Mouse (Mus musculus): Measurements from ENCODE around the gene Urod. TPM values are rescaled to one million over a fixed set of nuclear protein-coding genes. Genes with fewer than 3 reads are reported as not detected.
A peak's percentile ranks its signal among the peaks of the same experiment; 100 is the strongest.

Urod gene
- total RNA-seq, 4 experiments from 2014 or later, result 123 to 137 (median 128) TPM

DNA sequence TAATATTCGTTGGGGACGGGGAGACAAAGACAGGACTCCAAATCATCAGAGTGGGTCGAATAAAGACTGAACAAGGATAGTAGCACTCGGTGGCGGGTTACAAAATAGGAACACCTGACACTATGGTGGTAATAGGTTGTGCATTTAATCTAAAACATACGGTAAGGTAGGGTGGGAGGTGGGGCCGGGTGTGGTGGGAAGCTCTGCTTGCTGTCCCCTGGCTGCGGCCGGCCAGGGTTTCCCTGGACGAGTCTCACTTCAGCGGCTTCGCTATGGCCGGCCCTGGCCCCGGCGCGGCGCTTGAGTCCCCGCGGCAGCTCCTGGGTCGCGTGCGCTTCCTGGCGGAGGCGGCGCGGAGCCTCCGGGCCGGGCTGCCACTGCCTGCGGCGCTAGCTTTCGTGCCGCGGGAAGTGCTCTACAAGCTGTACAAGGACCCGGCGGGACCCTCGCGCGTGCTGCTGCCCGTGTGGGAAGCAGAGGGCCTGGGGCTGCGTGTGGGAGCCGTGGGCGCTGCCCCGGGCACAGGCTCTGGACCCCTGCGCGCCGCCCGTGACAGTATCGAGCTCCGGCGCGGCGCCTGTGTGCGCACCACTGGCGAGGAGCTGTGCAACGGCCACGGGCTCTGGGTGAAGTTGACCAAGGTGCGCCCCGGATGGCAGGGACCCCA lies 1.1 kb upstream of the Urod start, which contains the start of gene Hectd3:
Gene Hectd3, plus strand, starts transcription at position 187 of the 667 bp plus-strand sequence.
- no peak for DNase-seq

- peak; percentile 59 for DNase-seq
Measured at GRCm38 (mm10) chr4:116991366-116991765, 2.8 kb downstream of the Urod start.

DNA sequence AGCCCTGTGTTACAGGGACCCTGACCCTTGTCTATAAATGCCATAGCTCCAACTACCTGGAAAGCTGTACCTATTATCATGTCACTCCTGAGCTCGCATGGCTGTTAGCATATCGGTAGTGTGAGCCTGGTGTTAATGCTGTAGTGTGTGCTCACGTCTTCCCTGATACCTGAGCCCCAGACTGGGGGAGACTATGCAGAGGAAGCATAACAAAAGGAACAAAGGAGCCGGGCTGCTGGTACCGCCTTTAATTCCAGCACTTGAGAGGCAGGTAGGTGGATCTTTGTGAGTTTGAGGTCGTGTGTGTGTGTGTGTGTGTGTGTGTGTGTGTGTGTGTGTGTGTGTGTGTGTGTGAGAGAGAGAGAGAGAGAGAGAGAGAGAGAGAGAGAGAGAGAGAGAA lies 4.5 kb downstream of the Urod start:
- DNase-seq, result no peak

- no peak for DNase-seq
Measured at GRCm38 (mm10) chr4:116987122-116987456, 7.1 kb downstream of the Urod start.

- DNase-seq, result peak; percentile 76
Measured at GRCm38 (mm10) chr4:116986400-116987121, 7.7 kb downstream of the Urod start.

- DNase-seq, result no peak
Measured at GRCm38 (mm10) chr4:116985681-116986080, 8.5 kb downstream of the Urod start.

DNA sequence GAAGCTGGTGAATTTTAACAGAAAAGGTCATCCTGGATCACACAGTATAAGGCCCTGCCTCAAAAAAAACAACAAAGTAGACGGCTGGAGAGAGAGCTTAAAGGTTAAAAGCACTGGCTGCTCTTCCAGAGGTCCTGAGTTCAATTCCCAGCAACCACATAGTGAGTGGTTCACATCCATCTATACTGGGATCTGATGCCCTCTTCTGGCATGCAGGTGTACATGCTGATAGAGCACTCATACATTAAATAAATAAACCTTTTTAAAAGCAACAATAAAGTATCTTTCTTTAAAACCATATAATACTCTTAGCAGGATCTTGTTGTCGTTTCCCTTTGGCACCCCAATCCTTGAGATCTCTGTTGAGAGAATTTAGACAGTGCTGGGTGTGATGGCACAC lies 17.7 kb downstream of the Urod start:
- DNase-seq, result no peak

- DNase-seq, result no peak
Measured at GRCm38 (mm10) chr4:116954951-116955350, 39.3 kb downstream of the Urod start.

- no peak for DNase-seq
Measured at GRCm38 (mm10) chr4:116951642-116952041, 42.6 kb downstream of the Urod start.

GRCm38 (mm10) chr4:116944055-116944454 lies 50.2 kb downstream of the Urod start:
- no peak for DNase-seq

DNA sequence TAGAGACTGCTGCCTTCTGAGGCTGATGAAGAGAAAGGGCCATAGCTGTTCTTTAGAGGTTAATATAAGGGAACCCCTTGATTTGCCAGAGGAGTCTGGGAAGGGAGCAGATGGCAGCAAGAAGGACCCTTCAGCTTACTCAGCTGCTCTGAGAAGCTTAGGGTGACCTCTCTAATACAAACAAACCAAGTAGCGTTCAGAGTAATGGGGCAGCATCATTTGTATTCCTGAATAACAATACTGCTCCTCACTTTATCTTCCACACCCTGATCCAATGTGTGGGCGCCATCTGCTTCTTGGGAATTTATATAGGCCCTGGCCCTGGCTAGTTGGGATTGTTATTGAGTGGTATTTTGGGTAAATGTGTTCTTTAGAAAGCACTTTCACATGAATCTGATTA lies 51.5 kb downstream of the Urod start:
- DNase-seq, result no peak

Other genes starting within 250 kb of the Urod start
- gene Toe1, start 186.8 kb downstream of the Urod start, total RNA-seq (2022), result 10 to 100 TPM; 22.0 to 25.3 (median 22.4) TPM
- gene Mutyh, start 186.7 kb downstream of the Urod start, total RNA-seq (2022), result 10 to 100 TPM in 1 of 4 experiments, 1 to 10 TPM in 3; 3.5 to 15.4 (median 6.8) TPM
- 1 to 10 TPM; 1.6 to 3.4 (median 3.0) TPM for gene Hpdl, start 172.7 kb downstream of the Urod start, total RNA-seq (2022)
- gene Zswim5, start 117.0 kb downstream of the Urod start, total RNA-seq (2022), result 1 to 10 TPM; 4.9 to 7.2 (median 5.6) TPM
- gene Hectd3, start 904 bp upstream of the Urod start, total RNA-seq (2022), result 10 to 100 TPM; 29.5 to 41.4 (median 34.6) TPM
- gene Eif2b3, start 25.0 kb upstream of the Urod start, total RNA-seq (2022), result 10 to 100 TPM; 32.2 to 40.2 (median 33.8) TPM
- gene Ptch2, start 101.7 kb upstream of the Urod start, total RNA-seq (2022), result 1 to 10 TPM; 3.8 to 9.0 (median 8.3) TPM
- 10 to 100 TPM in 1 of 4 experiments, 1 to 10 TPM in 3; 6.6 to 11.4 (median 9.1) TPM for gene Btbd19, start 131.3 kb upstream of the Urod start, total RNA-seq (2022)
- gene Tctex1d4, start 132.4 kb upstream of the Urod start, total RNA-seq (2022), result not detected
- gene Plk3, start 139.6 kb upstream of the Urod start, total RNA-seq (2022), result 10 to 100 TPM in 1 of 4 experiments, 1 to 10 TPM in 3; 4.5 to 18.0 (median 5.8) TPM
- 1,000 to 10,000 TPM in 2 of 4 experiments, 100 to 1,000 TPM in 2; 974 to 1,059 (median 1,012) TPM for gene Rps8, start 161.8 kb upstream of the Urod start, total RNA-seq (2022)
- 1 to 10 TPM in 1 of 4 experiments, under 1 TPM in 3; 0.87 to 1.1 (median 0.93) TPM for gene Kif2c, start 188.2 kb upstream of the Urod start, total RNA-seq (2022)